Mouse (Mus musculus) heart, embryonic 14.5 days (tissue): ENCODE data around the gene Rhbdf2. TPM values are rescaled to one million over a fixed set of nuclear protein-coding genes. Genes with fewer than 3 reads are reported as not detected.

Experiments
- ATAC-seq: fragments of 200-750 bp; cut with Nextera tagmentation; 2 replicates; pipeline ENCODE4 v1.8.0; 2017; ENCODE audit warnings: low read depth, moderate TSS enrichment; ENCODE audit not compliant: insufficient number of reproducible peaks, insufficient read depth, low FRiP score
- H3K27ac ChIP-seq, 2 experiments: fragments of 200-500 bp in 1 of 2; fragments of 300-500 bp in 1 of 2; sonication (generic) in 1 of 2; replicated peaks in 1 of 2; 2 replicates each; pipeline ENCODE4 v1.5.1; 2012 to 2014; ENCODE audit warnings: low read depth in 2 of 2, low read length in 2 of 2, control low read depth in 1 of 2, mild to moderate bottlenecking in 1 of 2, mixed read lengths in 1 of 2; ENCODE audit not compliant: control insufficient read depth in 1 of 2, insufficient read depth in 1 of 2
- H3K27me3 ChIP-seq: fragments of 300-500 bp; sonication (generic); 2 replicates; pipeline ENCODE4 v1.6.1; 2014; ENCODE audit warnings: mild to moderate bottlenecking, low read length, control low read depth; ENCODE audit not compliant: control insufficient read depth, insufficient read depth
- H3K36me3 ChIP-seq: fragments of 300-500 bp; sonication (generic); 2 replicates; pipeline ENCODE4 v1.6.1; 2014; ENCODE audit warnings: mild to moderate bottlenecking, control low read depth, low read length, mixed read lengths; ENCODE audit not compliant: control insufficient read depth, insufficient read depth
- H3K4me1 ChIP-seq, 2 experiments: fragments of 200-500 bp in 1 of 2; fragments of 300-500 bp in 1 of 2; sonication (generic) in 1 of 2; 2 replicates each; pipeline ENCODE4 v1.6.1; 2012 to 2014; ENCODE audit warnings: low read length in 2 of 2, control low read depth in 1 of 2, mixed read lengths in 1 of 2; ENCODE audit not compliant: control insufficient read depth in 2 of 2, insufficient read depth in 2 of 2
- H3K4me2 ChIP-seq: fragments of 300-500 bp; sonication (generic); 2 replicates; pipeline ENCODE4 v1.6.1; 2014; ENCODE audit warnings: mild to moderate bottlenecking, low read length
- H3K4me3 ChIP-seq, 2 experiments: fragments of 200-500 bp in 1 of 2; fragments of 300-500 bp in 1 of 2; sonication (generic) in 1 of 2; 2 replicates each; pipeline ENCODE4 v1.5.1; 2012 to 2014; ENCODE audit warnings: low read length in 2 of 2, mild to moderate bottlenecking in 2 of 2, control low read depth in 1 of 2, low read depth in 1 of 2, moderate library complexity in 1 of 2; ENCODE audit not compliant: control insufficient read depth in 1 of 2, insufficient read depth in 1 of 2
- H3K9ac ChIP-seq: fragments of 300-500 bp; sonication (generic); 2 replicates; pipeline ENCODE4 v1.6.1; 2014; ENCODE audit warnings: mild to moderate bottlenecking, low read length
- H3K9me3 ChIP-seq: fragments of 300-500 bp; sonication (generic); 2 replicates; pipeline ENCODE4 v1.6.1; 2016; ENCODE audit warnings: low read length, control low read depth; ENCODE audit not compliant: control insufficient read depth
- WGBS: fragments of 180-500 bp; shearing (Covaris S2); extraction: QIAGEN DNeasy Blood & Tissue Kit; methylation state at CpG from one replicate; pipeline ENCODE4 v1.1.7; 2014; 5-methylcytosine and 5-hydroxymethylcytosine counted together
- polyA plus RNA-seq: library from polyadenylated mRNA; unstranded; fragments of >200 nt; fragmentation: Nextera tagmentation; extraction: Ambion mirVana; gene quantifications from 2 replicates; pipeline ENCODE4 v1.2.1, GENCODE M21; 2014

Gene Rhbdf2
- polyA plus RNA-seq, 1 experiment from 2014 or later = 6.6 TPM

- 0 out of 2 replicates have a peak, but pooled peaks cover 4% of the 10 kb centered on the region for H3K36me3 ChIP-seq
- no peak overlapping the region for H3K4me3 ChIP-seq
- H3K9me3 ChIP-seq = no peaks in the 10 kb centered on the region
- WGBS = 47% methylated on average over 12 of the region's 12 CpGs
- peak overlapping the region; percentile 40 for H3K4me2 ChIP-seq
- no peaks in the 10 kb centered on the region for H3K27me3 ChIP-seq
- H3K9ac ChIP-seq = peak overlapping the region; percentile 34
- ATAC-seq = peak; percentile 40; the same call in 1 of the 2 replicates
- H3K4me1 ChIP-seq = peaks cover 35 to 62% of the 10 kb centered on the region in 2 experiments
- H3K27ac ChIP-seq = peak overlapping the region; percentile 21 to 48; a peak in 2 of 4 replicates
Observed at GRCm38 (mm10) chr11:116572756-116573543, 53.9 kb downstream of the Rhbdf2 start.

GRCm38 (mm10) chr11:116571767-116572679 lies 54.8 kb downstream of the Rhbdf2 start:
- 60% methylated on average over 19 of the region's 19 CpGs for WGBS
- no peak overlapping the region for H3K9ac ChIP-seq
- no peak for ATAC-seq
- H3K9me3 ChIP-seq = no peaks in the 10 kb centered on the region
- H3K27ac ChIP-seq = no peak overlapping the region; a peak in 1 of 4 replicates
- H3K27me3 ChIP-seq = no peaks in the 10 kb centered on the region
- H3K36me3 ChIP-seq = 0 out of 2 replicates have a peak, but pooled peaks cover 4% of the 10 kb centered on the region
- no peak overlapping the region for H3K4me3 ChIP-seq
- H3K4me2 ChIP-seq = peak overlapping the region; percentile 40; the same call in 1 of the 2 replicates
- H3K4me1 ChIP-seq = peaks cover 41 to 66% of the 10 kb centered on the region in 2 experiments

GRCm38 (mm10) chr11:116570821-116571220 lies 56.0 kb downstream of the Rhbdf2 start:
- H3K4me3 ChIP-seq = no peak overlapping the region
- 0 out of 2 replicates have a peak, but pooled peaks cover 4% of the 10 kb centered on the region for H3K36me3 ChIP-seq
- WGBS = 77% methylated on average over 7 of the region's 7 CpGs
- no peaks in the 10 kb centered on the region for H3K9me3 ChIP-seq
- H3K27ac ChIP-seq = no peak overlapping the region
- peaks cover 36 to 56% of the 10 kb centered on the region in 2 experiments for H3K4me1 ChIP-seq
- H3K9ac ChIP-seq = no peak overlapping the region; the same call in 1 of the 2 replicates
- ATAC-seq = no peak
- H3K27me3 ChIP-seq = no peaks in the 10 kb centered on the region
- H3K4me2 ChIP-seq = no peak overlapping the region; the same call in 1 of the 2 replicates

GRCm38 (mm10) chr11:116567531-116567930 lies 59.3 kb downstream of the Rhbdf2 start:
- Histone ChIP-seq H3K9ac (peak overlapping the region; percentile 32; the same call in 1 of the 2 replicates), H3K4me2 (no peak overlapping the region), H3K4me3 (no peak overlapping the region), H3K27me3 (no peaks in the 10 kb centered on the region), H3K27ac (no peak overlapping the region; a peak in 1 of 4 replicates), H3K36me3 (0 out of 2 replicates have a peak, but pooled peaks cover 4% of the 10 kb centered on the region), H3K4me1 (peaks cover 15 to 32% of the 10 kb centered on the region in 2 experiments), H3K9me3 (no peaks in the 10 kb centered on the region)
- WGBS = 66% methylated on average over 8 of the region's 8 CpGs
- ATAC-seq = no peak

GRCm38 (mm10) chr11:116565283-116566041 lies 61.4 kb downstream of the Rhbdf2 start:
- WGBS = 62% methylated on average over 7 of the region's 7 CpGs
- Histone ChIP-seq H3K4me3 (no peak overlapping the region), H3K27ac (no peak overlapping the region), H3K9ac (no peak overlapping the region), H3K27me3 (no peaks in the 10 kb centered on the region), H3K36me3 (no peaks in the 10 kb centered on the region), H3K4me1 (peaks cover 8 to 17% of the 10 kb centered on the region in 2 experiments), H3K4me2 (no peak overlapping the region), H3K9me3 (no peaks in the 10 kb centered on the region)
- ATAC-seq = no peak

GRCm38 (mm10) chr11:116556308-116556707 lies 70.5 kb downstream of the Rhbdf2 start:
- Histone ChIP-seq H3K27ac (no peak overlapping the region; a peak in 1 of 4 replicates), H3K36me3 (no peaks in the 10 kb centered on the region), H3K27me3 (no peaks in the 10 kb centered on the region), H3K4me2 (no peak overlapping the region; the same call in 1 of the 2 replicates), H3K4me1 (peaks cover 24 to 38% of the 10 kb centered on the region in 2 experiments), H3K4me3 (no peak overlapping the region), H3K9me3 (no peaks in the 10 kb centered on the region), H3K9ac (peak overlapping the region; percentile 42)
- WGBS = 20% methylated on average over 6 of the region's 6 CpGs
- no peak for ATAC-seq
